Mouse (Mus musculus) hindbrain, embryonic 16.5 days (tissue): Measurements from ENCODE around the gene Nmt1. TPM values are rescaled to one million over a fixed set of nuclear protein-coding genes. Genes with fewer than 3 reads are reported as not detected.

ENCODE experiments used
- ATAC-seq: fragments of 200-750 bp; cut with Nextera tagmentation; 2 replicates; pipeline ENCODE4 v1.8.0; 2017; ENCODE audit warnings: moderate TSS enrichment, moderate library complexity
- H3K27ac ChIP-seq: fragments of 300-500 bp; sonication (generic); 2 replicates; pipeline ENCODE4 v1.5.1; 2014; ENCODE audit warnings: low read depth, mild to moderate bottlenecking, control low read depth, low read length, moderate library complexity
- H3K27me3 ChIP-seq: fragments of 300-500 bp; sonication (generic); replicated peaks from 2 replicates; pipeline ENCODE4 v1.6.1; 2014; ENCODE audit warnings: low read length; ENCODE audit not compliant: control insufficient read depth, insufficient read depth
- H3K36me3 ChIP-seq: fragments of 300-500 bp; sonication (generic); 2 replicates; pipeline ENCODE4 v1.6.1; 2014; ENCODE audit warnings: mild to moderate bottlenecking, low read length, moderate library complexity, mixed read lengths; ENCODE audit not compliant: control insufficient read depth, insufficient read depth
- H3K4me1 ChIP-seq: fragments of 300-500 bp; sonication (generic); 2 replicates; pipeline ENCODE4 v1.6.1; 2014; ENCODE audit warnings: low read depth, low read length; ENCODE audit not compliant: control insufficient read depth, insufficient read depth
- H3K4me2 ChIP-seq: fragments of 300-500 bp; sonication (generic); 2 replicates; pipeline ENCODE4 v1.6.1; 2014; ENCODE audit warnings: mild to moderate bottlenecking, low read length, control low read depth, moderate library complexity
- H3K4me3 ChIP-seq: fragments of 300-500 bp; sonication (generic); 2 replicates; pipeline ENCODE4 v1.5.1; 2014; ENCODE audit warnings: mild to moderate bottlenecking, low read length, control low read depth, moderate library complexity
- H3K9ac ChIP-seq: fragments of 300-500 bp; sonication (generic); 2 replicates; pipeline ENCODE4 v1.6.1; 2014; ENCODE audit warnings: low read depth, mild to moderate bottlenecking, control low read depth, low read length, moderate library complexity
- H3K9me3 ChIP-seq: fragments of 300-500 bp; sonication (generic); 2 replicates; pipeline ENCODE4 v1.6.1; 2014; ENCODE audit warnings: mild to moderate bottlenecking, low read length, moderate library complexity; ENCODE audit not compliant: control insufficient read depth
- WGBS: fragments of 180-500 bp; shearing (Covaris S2); extraction: QIAGEN DNeasy Blood & Tissue Kit; methylation state at CpG from one replicate; pipeline ENCODE4 v1.1.7; 2014; 5-methylcytosine and 5-hydroxymethylcytosine counted together
- polyA plus RNA-seq: library from polyadenylated mRNA; unstranded; fragments of >200 nt; fragmentation: Nextera tagmentation; extraction: Ambion mirVana; gene quantifications from 2 replicates; pipeline ENCODE4 v1.2.1, GENCODE M21; 2015

The Nmt1 gene
- polyA plus RNA-seq, 1 experiment from 2014 or later, result 30.4 TPM

- Histone ChIP-seq H3K9me3 (no peaks in the 10 kb centered on the region), H3K27me3 (peaks cover 5% of the 10 kb centered on the region; the same call in 1 of the 2 replicates), H3K36me3 (no peaks in the 10 kb centered on the region), H3K4me1 (peaks cover 10% of the 10 kb centered on the region), H3K27ac (no peak overlapping the region), H3K4me2 (no peak overlapping the region), H3K4me3 (no peak overlapping the region), H3K9ac (no peak overlapping the region)
- no peak for ATAC-seq
- 90% methylated on average over 7 of the region's 7 CpGs for WGBS
Observed at GRCm38 (mm10) chr11:103076010-103076409, 48.0 kb downstream of the Nmt1 start.

DNA sequence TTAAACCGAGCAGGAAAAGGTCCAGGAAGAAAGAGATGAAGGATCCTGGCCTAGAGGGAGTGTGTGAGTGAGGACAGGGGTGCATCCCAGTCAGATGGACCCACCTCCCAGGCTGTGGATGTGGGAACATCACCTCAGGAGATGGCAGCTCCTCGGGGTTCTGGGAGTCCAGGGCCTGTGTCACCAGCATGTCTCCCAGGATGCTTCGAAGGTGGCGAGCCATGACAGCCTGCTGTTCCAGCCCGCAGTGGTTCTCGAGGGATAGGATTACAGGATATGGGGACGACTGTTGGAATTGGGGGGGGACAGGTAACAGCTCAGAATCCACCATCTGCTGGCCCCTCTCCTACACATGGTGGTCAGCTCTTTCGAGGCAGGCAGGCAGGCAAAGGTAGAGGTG, 48.6 kb downstream of the Nmt1 start:
- no peaks in the 10 kb centered on the region for H3K9me3 ChIP-seq
- no peak overlapping the region for H3K27ac ChIP-seq
- 86% methylated on average over 8 of the region's 8 CpGs for WGBS
- no peak overlapping the region for H3K4me2 ChIP-seq
- no peak for ATAC-seq
- peaks cover 10% of the 10 kb centered on the region for H3K4me1 ChIP-seq
- H3K9ac ChIP-seq, result no peak overlapping the region
- peaks cover 9% of the 10 kb centered on the region; the same call in 1 of the 2 replicates for H3K27me3 ChIP-seq
- H3K36me3 ChIP-seq, result no peaks in the 10 kb centered on the region
- H3K4me3 ChIP-seq, result no peak overlapping the region

DNA sequence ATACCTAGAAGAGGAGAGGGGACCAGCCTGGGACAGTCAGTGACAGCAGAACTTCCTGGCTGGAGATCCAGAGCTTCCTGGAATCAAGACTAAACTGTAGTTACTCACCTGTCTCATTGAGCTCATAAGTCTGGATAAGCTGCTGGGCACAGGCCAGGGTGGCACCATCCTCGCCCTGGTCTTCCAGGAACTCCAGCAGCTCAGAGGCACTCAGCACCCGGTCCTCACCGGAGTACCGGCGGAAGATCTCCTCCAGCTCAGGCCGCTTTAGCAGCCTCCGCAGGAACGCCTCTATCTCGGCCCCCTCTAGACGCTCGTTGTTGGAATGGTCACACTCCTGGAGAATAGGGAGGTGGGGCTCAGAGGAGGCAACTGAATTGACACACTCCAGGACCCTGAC, 50.1 kb downstream of the Nmt1 start:
- Histone ChIP-seq H3K36me3 (no peaks in the 10 kb centered on the region), H3K9ac (no peak overlapping the region), H3K9me3 (no peaks in the 10 kb centered on the region), H3K27me3 (peaks cover 18% of the 10 kb centered on the region), H3K4me1 (peaks cover 10% of the 10 kb centered on the region), H3K4me3 (no peak overlapping the region), H3K27ac (no peak overlapping the region), H3K4me2 (no peak overlapping the region)
- no peak for ATAC-seq
- 82% methylated on average over 11 of the region's 11 CpGs for WGBS

- Histone ChIP-seq H3K27ac (no peak overlapping the region), H3K9me3 (no peaks in the 10 kb centered on the region), H3K27me3 (peaks cover 18% of the 10 kb centered on the region), H3K4me1 (peaks cover 10% of the 10 kb centered on the region), H3K4me3 (peak overlapping the region; percentile 29), H3K9ac (peak overlapping the region; percentile 55), H3K36me3 (no peaks in the 10 kb centered on the region), H3K4me2 (peak overlapping the region; percentile 55)
- WGBS, result 3% methylated on average over 41 of the region's 43 CpGs
- ATAC-seq, result peak; percentile 76
Observed at GRCm38 (mm10) chr11:103080323-103081091, 52.5 kb downstream of the Nmt1 start.

DNA sequence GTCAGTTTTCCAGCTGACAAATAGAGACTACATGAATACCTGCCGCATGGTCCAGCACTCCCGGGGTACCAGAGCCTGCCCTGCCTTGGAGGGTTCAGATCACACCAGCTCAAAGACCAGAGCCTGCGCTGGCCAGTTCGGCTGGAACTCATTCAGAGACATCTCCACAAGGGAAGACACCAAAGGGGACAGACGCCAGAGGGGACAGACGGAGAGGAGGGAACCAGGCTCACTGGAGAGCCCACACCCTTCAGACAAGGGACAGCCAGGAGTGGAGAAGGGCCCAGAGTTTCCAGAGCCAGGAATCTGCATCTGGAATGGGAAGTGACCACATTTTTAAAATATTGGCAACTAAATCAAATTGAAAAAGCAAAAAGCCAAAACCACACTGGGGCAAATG, 53.6 kb downstream of the Nmt1 start:
- no peak for ATAC-seq
- WGBS, result 53% methylated on average over 6 of the region's 6 CpGs

DNA sequence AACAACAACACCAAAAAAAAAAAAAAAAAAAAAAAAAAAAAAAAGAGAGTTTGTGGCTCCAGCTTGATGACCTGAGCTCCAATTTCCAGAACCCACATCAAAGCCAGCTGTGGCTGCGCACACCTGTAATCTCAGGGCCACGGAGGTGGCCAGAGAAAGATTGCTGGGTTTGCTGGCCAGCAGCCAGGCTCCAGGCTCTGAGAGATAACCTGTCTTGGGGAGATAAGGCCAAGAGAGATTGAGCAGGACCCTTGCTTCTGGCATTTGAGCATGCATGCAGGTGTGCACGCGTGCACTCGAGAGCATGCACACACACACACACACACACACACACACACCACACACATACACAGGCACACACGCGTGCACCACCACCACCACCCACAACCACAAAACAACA, 65.3 kb downstream of the Nmt1 start:
- no peak overlapping the region for H3K4me2 ChIP-seq
- ATAC-seq, result no peak
- WGBS, result 96% methylated on average over 7 of the region's 7 CpGs

More for the DNA sequence above, 53.6 kb downstream of the Nmt1 start:
- no peak overlapping the region for H3K27ac ChIP-seq
- H3K36me3 ChIP-seq, result no peaks in the 10 kb centered on the region
- no peak overlapping the region for H3K4me2 ChIP-seq
- peaks cover 10% of the 10 kb centered on the region for H3K4me1 ChIP-seq
- H3K9me3 ChIP-seq, result no peaks in the 10 kb centered on the region
- H3K9ac ChIP-seq, result no peak overlapping the region
- H3K4me3 ChIP-seq, result no peak overlapping the region
- H3K27me3 ChIP-seq, result peaks cover 18% of the 10 kb centered on the region

DNA sequence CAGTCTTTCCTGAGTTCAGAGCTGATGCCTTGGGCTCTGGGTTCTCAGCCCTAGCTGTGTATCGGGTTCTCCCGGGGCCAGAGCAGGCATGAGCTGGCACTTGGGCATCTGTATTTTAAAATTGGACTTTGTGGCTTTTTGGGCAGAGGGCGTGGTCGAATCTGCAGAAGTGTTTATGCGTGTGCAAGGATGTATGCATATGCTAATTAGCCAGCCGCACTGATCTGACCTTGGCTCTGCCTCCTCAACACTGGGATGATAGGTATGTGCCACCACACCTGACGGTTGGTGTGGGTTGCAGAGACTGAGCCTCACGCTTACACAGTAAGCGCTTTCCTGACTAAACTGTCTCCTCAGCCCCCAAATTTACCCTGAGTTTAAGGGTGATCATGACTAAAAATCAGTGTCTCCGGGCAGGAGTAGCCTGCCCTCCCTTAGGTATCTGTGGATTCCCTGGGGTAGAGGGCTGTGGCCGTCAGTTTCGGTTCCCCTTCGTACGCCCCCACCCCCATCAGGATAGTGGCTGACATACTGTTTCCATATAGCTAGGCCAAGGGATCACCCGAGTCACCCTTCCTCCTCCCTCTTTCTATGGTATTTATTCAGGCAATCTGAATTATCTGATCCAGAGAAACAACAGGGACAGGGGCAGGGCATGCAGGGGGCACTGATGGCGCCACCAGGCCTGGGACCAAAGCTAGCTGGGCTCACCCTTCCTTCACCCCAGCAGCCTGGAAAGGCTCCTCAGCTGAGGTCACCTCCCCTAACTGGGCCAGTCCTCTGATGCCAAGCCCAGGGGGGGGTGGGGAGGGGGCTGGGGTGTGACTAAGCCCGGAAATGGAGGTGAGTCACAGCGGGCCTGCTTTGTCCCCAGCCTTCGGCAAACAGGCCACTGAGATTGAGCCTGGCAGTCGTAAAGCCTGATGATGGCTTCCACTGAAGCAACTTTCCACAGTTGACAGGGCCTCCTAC, 66.2 kb downstream of the Nmt1 start:
- ATAC-seq, result no peak

More for the DNA sequence above, 65.3 kb downstream of the Nmt1 start:
- H3K4me3 ChIP-seq, result no peak overlapping the region
- H3K4me1 ChIP-seq, result no peaks in the 10 kb centered on the region
- no peak overlapping the region for H3K27ac ChIP-seq
- H3K9ac ChIP-seq, result no peak overlapping the region
- no peaks in the 10 kb centered on the region for H3K27me3 ChIP-seq
- no peaks in the 10 kb centered on the region for H3K36me3 ChIP-seq
- no peaks in the 10 kb centered on the region for H3K9me3 ChIP-seq

DNA sequence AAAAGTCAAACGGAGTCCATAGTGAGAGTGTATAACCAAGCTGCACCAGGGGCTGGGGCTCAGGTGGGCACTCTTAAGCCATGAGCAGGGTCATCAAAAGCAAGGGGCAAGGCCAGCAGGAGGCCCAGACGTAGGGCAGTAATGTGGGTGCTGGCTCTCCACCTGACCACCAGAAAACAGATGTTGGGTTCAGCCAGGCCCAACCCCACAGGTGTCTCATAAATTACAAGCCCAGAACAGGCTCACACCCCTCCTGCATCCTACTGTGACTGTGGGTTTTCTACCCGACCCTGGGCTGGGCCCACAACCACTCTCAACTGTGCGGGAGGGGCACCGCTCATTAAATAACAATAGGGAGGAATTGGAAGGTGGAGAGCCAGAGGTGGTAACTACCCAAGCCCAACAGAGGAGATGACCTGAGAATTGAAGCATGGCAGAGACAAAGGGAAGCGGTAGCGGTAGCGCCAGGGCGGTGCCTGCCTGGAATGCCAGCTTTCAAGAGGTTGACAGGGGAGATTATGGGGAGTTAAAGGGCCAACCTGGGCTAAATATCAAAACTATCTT, 67.2 kb downstream of the Nmt1 start:
- no peaks in the 10 kb centered on the region for H3K9me3 ChIP-seq
- H3K36me3 ChIP-seq, result no peaks in the 10 kb centered on the region
- no peak for ATAC-seq
- H3K9ac ChIP-seq, result no peak overlapping the region
- H3K4me3 ChIP-seq, result no peak overlapping the region
- 0 out of 2 replicates have a peak, but pooled peaks cover 6% of the 10 kb centered on the region for H3K27me3 ChIP-seq
- H3K27ac ChIP-seq, result no peak overlapping the region
- 55% methylated on average over 9 of the region's 9 CpGs for WGBS
- H3K4me1 ChIP-seq, result no peaks in the 10 kb centered on the region
- no peak overlapping the region for H3K4me2 ChIP-seq

More for the DNA sequence above, 66.2 kb downstream of the Nmt1 start:
- Histone ChIP-seq H3K9ac (no peak overlapping the region), H3K27ac (no peak overlapping the region), H3K9me3 (no peaks in the 10 kb centered on the region), H3K4me1 (no peaks in the 10 kb centered on the region), H3K4me3 (no peak overlapping the region), H3K4me2 (no peak overlapping the region), H3K36me3 (no peaks in the 10 kb centered on the region), H3K27me3 (no peaks in the 10 kb centered on the region)
- WGBS, result 77% methylated on average over 20 of the region's 20 CpGs

- H3K4me1 ChIP-seq, result no peaks in the 10 kb centered on the region; the same call in 1 of the 2 replicates
- H3K9ac ChIP-seq, result no peak overlapping the region
- H3K27me3 ChIP-seq, result peaks cover 9% of the 10 kb centered on the region; the same call in 1 of the 2 replicates
- H3K4me2 ChIP-seq, result no peak overlapping the region
- no peaks in the 10 kb centered on the region for H3K36me3 ChIP-seq
- ATAC-seq, result no peak
- WGBS, result 93% methylated on average over 6 of the region's 6 CpGs
- no peak overlapping the region for H3K4me3 ChIP-seq
- H3K27ac ChIP-seq, result no peak overlapping the region
- no peaks in the 10 kb centered on the region for H3K9me3 ChIP-seq
Observed at GRCm38 (mm10) chr11:103095801-103096200, 67.8 kb downstream of the Nmt1 start.
